Mouse (Mus musculus): ENCODE data around the gene Arl4d. TPM values are rescaled to one million over a fixed set of nuclear protein-coding genes. Genes with fewer than 3 reads are reported as not detected.

Arl4d gene
- total RNA-seq, 4 experiments from 2014 or later = 11.8 to 21.0 (median 17.4) TPM

DNA sequence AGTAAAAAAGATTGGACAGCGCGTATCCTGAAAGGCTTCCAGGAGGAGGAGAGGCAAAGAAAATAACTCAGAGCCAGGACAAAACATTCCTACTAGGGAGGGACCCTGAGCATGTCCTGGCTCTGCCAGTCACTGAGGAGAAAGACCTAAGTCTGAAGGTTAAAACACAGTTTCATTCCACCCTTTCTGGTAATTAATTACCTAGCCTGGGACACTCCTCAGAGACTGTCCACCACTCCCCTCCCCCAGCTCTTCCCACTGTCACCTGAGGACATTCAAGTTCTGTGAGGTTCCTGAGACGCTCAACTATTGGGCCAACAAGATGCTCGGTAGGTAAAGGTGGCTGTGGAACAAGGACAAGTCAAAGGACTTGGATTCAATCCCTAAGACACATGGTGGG is 10.0 kb downstream of the Arl4d start:
- no peak for DNase-seq (ENCODE audit: low spot score in 2 of 2)

- DNase-seq (ENCODE audit: low spot score in 2 of 2) = no peak
Measured at GRCm38 (mm10) chr11:101677655-101678054, 12.3 kb downstream of the Arl4d start.

GRCm38 (mm10) chr11:101678770-101679169 is 13.4 kb downstream of the Arl4d start:
- no peak for DNase-seq (ENCODE audit: low spot score in 2 of 2)

GRCm38 (mm10) chr11:101679907-101680306 is 14.6 kb downstream of the Arl4d start:
- DNase-seq (ENCODE audit: low spot score in 2 of 2) = no peak

- no peak for DNase-seq (ENCODE audit: low spot score in 2 of 2)
Measured at GRCm38 (mm10) chr11:101680634-101681325, 15.4 kb downstream of the Arl4d start.

GRCm38 (mm10) chr11:101681968-101682367 is 16.6 kb downstream of the Arl4d start:
- DNase-seq (ENCODE audit: low spot score in 2 of 2) = no peak

GRCm38 (mm10) chr11:101682410-101682960 is 17.1 kb downstream of the Arl4d start:
- no peak for DNase-seq (ENCODE audit: low spot score in 2 of 2)

DNA sequence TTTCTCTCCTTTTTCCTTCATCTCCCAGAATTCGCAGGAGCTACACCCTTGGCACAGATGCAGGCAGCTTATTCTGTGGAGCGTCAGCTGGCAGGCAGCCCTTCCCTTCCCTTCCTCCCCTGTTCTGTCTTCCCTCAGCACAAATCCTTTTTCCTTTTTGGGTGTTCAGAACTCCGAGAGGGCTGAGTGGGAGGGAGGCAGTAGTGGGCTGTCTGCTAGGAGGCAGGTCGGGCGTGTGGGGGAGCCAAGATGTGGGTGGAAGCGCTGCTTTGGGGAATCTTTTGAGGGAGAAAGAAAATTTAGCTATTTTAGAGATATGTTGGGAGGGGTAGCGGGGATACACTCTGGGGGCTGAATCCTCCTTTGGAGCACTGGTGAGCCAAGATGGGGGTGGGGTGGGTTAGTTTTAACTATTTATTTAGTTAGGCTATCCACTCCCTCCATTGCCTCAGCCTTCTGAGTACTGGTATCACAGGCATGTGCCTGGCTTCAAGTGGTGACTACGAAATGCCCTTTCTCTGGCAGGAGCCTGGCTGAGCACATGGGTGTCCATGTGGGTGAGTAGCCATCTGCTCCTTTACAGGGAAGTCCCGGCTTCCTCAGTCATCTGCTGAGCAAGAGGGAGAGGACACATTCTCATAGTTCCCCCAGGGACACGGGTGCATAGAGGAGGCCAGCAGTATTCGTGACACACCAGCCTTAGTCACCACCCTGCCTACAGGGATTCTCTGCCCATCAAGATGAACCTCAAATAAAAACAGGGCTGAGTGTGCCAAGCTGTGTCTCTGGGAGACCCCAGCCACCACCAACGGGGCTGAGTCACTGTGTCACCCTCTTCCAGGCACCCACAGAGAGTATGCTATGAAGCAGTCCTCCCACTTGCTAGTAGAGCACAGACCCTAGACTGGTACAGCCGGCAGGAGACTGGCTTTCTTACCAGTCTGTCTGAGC is 22.3 kb downstream of the Arl4d start:
- DNase-seq (ENCODE audit: low spot score in 2 of 2) = peak; percentile 86

DNA sequence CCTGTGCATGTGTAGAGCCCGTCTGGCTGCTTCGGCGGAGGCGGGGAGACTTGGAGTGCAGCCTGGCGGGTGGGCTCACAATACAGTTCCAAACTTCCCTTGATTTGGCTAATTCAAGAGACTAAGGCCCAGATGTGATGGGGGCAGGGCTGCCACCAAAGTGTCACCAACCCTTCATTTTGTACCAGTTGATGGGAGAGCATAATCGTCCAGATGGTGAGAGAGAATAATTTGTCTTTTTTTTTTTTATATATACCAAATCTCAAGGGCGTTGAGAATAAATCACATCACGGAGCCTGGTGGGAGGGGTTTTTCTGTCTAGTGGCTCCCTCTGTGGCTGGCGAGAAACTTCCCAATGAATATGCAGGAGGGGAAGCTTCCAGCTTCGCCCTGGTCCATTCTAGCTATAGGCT is 24.4 kb downstream of the Arl4d start:
- DNase-seq (ENCODE audit: low spot score in 2 of 2) = peak; percentile 81 to 84

DNA sequence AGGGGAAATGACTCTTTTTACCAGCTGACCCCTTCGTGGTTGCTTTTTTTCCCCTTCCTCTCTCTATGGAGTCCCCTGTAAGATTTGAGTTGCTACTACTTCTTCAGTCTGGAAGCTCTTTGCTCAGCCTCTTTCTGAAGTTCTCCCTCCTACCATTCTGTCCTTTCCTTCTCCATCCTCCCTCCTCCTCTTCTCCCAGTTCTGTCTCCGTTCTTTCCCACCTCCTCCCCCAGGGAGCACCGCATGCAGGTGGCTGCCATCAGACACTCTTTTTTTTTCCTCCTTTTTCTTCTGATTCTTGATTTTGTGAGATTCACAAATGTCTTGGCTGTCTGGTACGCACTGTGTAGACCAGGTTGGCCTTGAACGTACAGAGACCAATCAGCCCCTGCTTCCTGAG is 25.0 kb downstream of the Arl4d start:
- no peak for DNase-seq (ENCODE audit: low spot score in 2 of 2)

- peak in 1 of 2 experiments; percentile 25 for DNase-seq (ENCODE audit: low spot score in 2 of 2)
Measured at GRCm38 (mm10) chr11:101695906-101696661, 30.7 kb downstream of the Arl4d start.

GRCm38 (mm10) chr11:101697156-101697861 is 32.0 kb downstream of the Arl4d start:
- no peak for DNase-seq (ENCODE audit: low spot score in 2 of 2)

GRCm38 (mm10) chr11:101698114-101698513 is 32.8 kb downstream of the Arl4d start:
- no peak for DNase-seq (ENCODE audit: low spot score in 2 of 2)

GRCm38 (mm10) chr11:101699556-101699955 is 34.2 kb downstream of the Arl4d start:
- DNase-seq (ENCODE audit: low spot score in 2 of 2) = no peak

- DNase-seq (ENCODE audit: low spot score in 2 of 2) = no peak
Measured at GRCm38 (mm10) chr11:101699991-101700390, 34.6 kb downstream of the Arl4d start.

- DNase-seq (ENCODE audit: low spot score in 2 of 2) = peak in 1 of 2 experiments; percentile 32
Measured at GRCm38 (mm10) chr11:101700446-101700845, 35.1 kb downstream of the Arl4d start.

DNA sequence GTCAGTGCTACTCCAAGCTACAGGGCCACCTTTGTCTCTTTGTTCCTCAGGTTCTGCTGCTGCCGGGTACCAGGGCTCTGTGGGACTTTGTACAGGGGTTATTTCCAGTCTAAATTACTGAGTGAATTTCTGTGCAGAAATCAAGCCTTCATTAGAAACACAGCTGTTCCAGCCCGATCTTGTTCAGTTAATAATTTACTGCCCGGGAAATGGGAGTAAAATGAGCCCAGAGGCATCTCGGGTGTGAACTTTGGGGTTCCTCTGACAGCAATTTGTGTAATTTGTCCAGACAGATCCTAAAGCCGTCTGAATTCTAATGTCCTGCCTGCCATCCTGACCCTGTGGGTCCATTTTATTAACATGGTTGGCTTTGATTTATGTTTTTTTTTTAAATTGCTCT is 38.7 kb downstream of the Arl4d start:
- no peak for DNase-seq (ENCODE audit: low spot score in 2 of 2)

- no peak for DNase-seq (ENCODE audit: low spot score in 2 of 2)
Measured at GRCm38 (mm10) chr11:101706764-101707448, 41.6 kb downstream of the Arl4d start.

- no peak for DNase-seq (ENCODE audit: low spot score in 2 of 2)
Measured at GRCm38 (mm10) chr11:101708482-101708881, 43.1 kb downstream of the Arl4d start.

- DNase-seq (ENCODE audit: low spot score in 2 of 2) = no peak
Measured at GRCm38 (mm10) chr11:101712811-101713210, 47.5 kb downstream of the Arl4d start.

Data from layer of hippocampus, adult 8-10 months (tissue).